8 mouse cellular contexts compared by ENCODE assay signal in the genomic region with DNA sequence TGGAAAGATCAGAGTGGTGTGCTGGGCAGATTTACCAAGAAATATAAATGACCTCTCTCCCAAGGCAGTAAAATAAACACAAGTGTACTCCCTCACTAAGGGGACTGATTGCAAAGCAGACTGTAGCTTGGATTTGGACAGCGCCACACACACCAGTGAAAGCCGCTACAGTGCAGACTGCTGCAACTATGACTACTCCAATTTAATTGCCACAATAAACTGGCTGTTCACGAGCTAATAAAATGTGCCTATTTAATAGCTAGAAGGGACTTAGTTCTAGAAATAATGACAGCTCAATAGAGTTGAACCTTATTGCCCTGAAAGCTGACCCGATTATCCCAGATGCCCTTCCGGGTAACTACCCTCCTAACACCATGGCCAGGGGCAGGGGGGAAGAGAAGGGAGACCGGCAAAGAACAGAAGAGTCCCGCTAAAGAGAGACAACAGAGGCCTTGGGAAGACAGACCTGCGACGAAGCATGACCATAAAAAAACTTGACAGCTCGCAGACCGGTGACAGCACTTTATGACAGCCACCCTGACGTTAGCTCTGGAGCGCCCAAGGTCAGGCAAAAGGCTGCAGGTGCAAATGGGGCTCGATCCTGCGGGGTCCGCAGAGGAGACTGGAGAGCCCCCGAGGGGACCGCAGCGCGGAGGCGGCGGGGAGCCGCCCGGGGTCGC. TPM values are rescaled to one million over a fixed set of nuclear protein-coding genes. Genes with fewer than 3 reads are reported as not detected.
DNase-seq lines count a peak whose midpoint lies in the region; ATAC-seq and TF ChIP-seq lines count a peak whose summit lies in the region.

No protein-coding gene starts in this region.

- H3K27me3 ChIP-seq in heart, embryonic 15.5 days: no peaks in the 10 kb centered on the region
- no peaks in the 10 kb centered on the region for H3K27me3 ChIP-seq in G1E (ENCODE audit: insufficient read depth, low read length)
- H3K27me3 ChIP-seq in forebrain, embryonic 13.5 days: no peaks in the 10 kb centered on the region
- no peaks in the 10 kb centered on the region for H3K27me3 ChIP-seq in liver, embryonic 13.5 days

- H3K4me3 ChIP-seq in heart, embryonic 15.5 days: peak overlapping the region; percentile 74
- peak overlapping the region; percentile 89 for H3K4me3 ChIP-seq in G1E (ENCODE audit: low read depth, low read length)
- H3K4me3 ChIP-seq in forebrain, embryonic 13.5 days: peak overlapping the region; percentile 97
- peak overlapping the region; percentile 90 for H3K4me3 ChIP-seq in liver, embryonic 13.5 days (replicated peaks)

- no peaks in the 10 kb centered on the region for H3K36me3 ChIP-seq in heart, embryonic 15.5 days
- H3K36me3 ChIP-seq in G1E (replicated peaks): peaks cover 65% of the 10 kb centered on the region
- no peaks in the 10 kb centered on the region for H3K36me3 ChIP-seq in forebrain, embryonic 13.5 days (ENCODE audit: poor library complexity, severe bottlenecking)
- peaks cover 4% of the 10 kb centered on the region; the same call in 1 of the 2 replicates for H3K36me3 ChIP-seq in liver, embryonic 13.5 days

- TF ChIP-seq CTCF in G1E (IDR thresholded peaks at IDR 0.05; ENCODE audit: low read depth, low read length): no peak

- peaks cover 33% of the 10 kb centered on the region for H3K4me1 ChIP-seq in heart, embryonic 15.5 days (replicated peaks)
- H3K4me1 ChIP-seq in G1E (ENCODE audit: insufficient read depth, low read depth, low read length): peaks cover 68% of the 10 kb centered on the region
- peaks cover 38% of the 10 kb centered on the region for H3K4me1 ChIP-seq in forebrain, embryonic 13.5 days
- peaks cover 59% of the 10 kb centered on the region for H3K4me1 ChIP-seq in liver, embryonic 13.5 days (replicated peaks)

- 3% methylated on average over 25 of the region's 25 CpGs for WGBS in heart, embryonic 15.5 days
- WGBS in forebrain, embryonic 13.5 days: 11% methylated on average over 16 of the region's 25 CpGs
- WGBS in liver, embryonic 13.5 days (ENCODE audit: insufficient replicate concordance): 3% methylated on average over 25 of the region's 25 CpGs

- intact Hi-C loops in heart, postnatal 25 days (cut with DNase I): no loop called here

- ATAC-seq in heart, embryonic 15.5 days (replicated peaks; ENCODE audit: insufficient number of reproducible peaks, insufficient read depth, low FRiP score, low read depth): no peak; the same call in 1 of the 2 replicates
- ATAC-seq in G1E (ENCODE audit: extremely low read depth, insufficient number of reproducible peaks, low FRiP score, poor library complexity, severe bottlenecking): no peak
- no peak for ATAC-seq in forebrain, embryonic 13.5 days
- ATAC-seq in liver, embryonic 13.5 days (ENCODE audit: low read depth): no peak
- ATAC-seq in megakaryocyte-erythroid progenitor cell, adult 5-6 weeks (replicated peaks; ENCODE audit: low FRiP score, low TSS enrichment, poor library complexity, severe bottlenecking): no peak

- DNase-seq in heart, postnatal 25 days (ENCODE audit: low spot score): no peak
- peak; percentile 16 for DNase-seq in G1E (ENCODE audit: low spot score)
- peak; percentile 42 for DNase-seq in liver, embryonic 13.5 days
- DNase-seq in B cell, adult 2 months: no peak
- DNase-seq in frontal cortex, postnatal 25 days (ENCODE audit: low spot score in 2 of 2): no peak

- peak overlapping the region; percentile 93 for H3K27ac ChIP-seq in heart, embryonic 15.5 days
- peak overlapping the region; percentile 85; the same call in 1 of the 2 replicates for H3K27ac ChIP-seq in forebrain, embryonic 13.5 days
- peak overlapping the region; percentile 77 for H3K27ac ChIP-seq in liver, embryonic 13.5 days

- H3K9me3 ChIP-seq in heart, embryonic 15.5 days (replicated peaks): no peaks in the 10 kb centered on the region
- H3K9me3 ChIP-seq in G1E (replicated peaks): no peaks in the 10 kb centered on the region
- H3K9me3 ChIP-seq in forebrain, embryonic 13.5 days (replicated peaks): no peaks in the 10 kb centered on the region
- H3K9me3 ChIP-seq in liver, embryonic 13.5 days (replicated peaks): no peaks in the 10 kb centered on the region

- H3K9ac ChIP-seq in heart, embryonic 15.5 days: peak overlapping the region; percentile 82
- H3K9ac ChIP-seq in forebrain, embryonic 13.5 days: peak overlapping the region; percentile 95
- peak overlapping the region; percentile 88 for H3K9ac ChIP-seq in liver, embryonic 13.5 days

- H3K4me2 ChIP-seq in heart, embryonic 15.5 days: peak overlapping the region; percentile 66
- peak overlapping the region; percentile 97 for H3K4me2 ChIP-seq in forebrain, embryonic 13.5 days
- peak overlapping the region; percentile 88 for H3K4me2 ChIP-seq in liver, embryonic 13.5 days

RNA-seq across cellular contexts. Expression of gene Zdhhc7, which starts 0.8 kb away (rescaled TPM):
- 30.7 and 38.6 TPM in 2 replicates for polyA plus RNA-seq in heart, embryonic 15.5 days (2015; fragmentation: Nextera tagmentation; extraction: Ambion mirVana)
- total RNA-seq in heart, postnatal 25 days (2021): 10 to 100 TPM; 35.4 to 36.4 TPM
- total RNA-seq in G1E (2014; fragmentation: Nextera tagmentation) (11.0 and 18.3 TPM in 2 replicates), G1E (2017) (23.3 and 25.2 TPM in 2 replicates)
- 23.7 and 24.9 TPM in 2 replicates for polyA plus RNA-seq in G1E (2012)
- 23.4 and 30.6 TPM in 2 replicates for polyA plus RNA-seq in forebrain, embryonic 13.5 days (2015; fragmentation: Nextera tagmentation; extraction: Ambion mirVana)
- polyA plus RNA-seq in liver, embryonic 13.5 days (2015; fragmentation: Nextera tagmentation; extraction: Ambion mirVana): 16.3 and 17.1 TPM in 2 replicates
- 27.4 and 30.4 TPM in 2 replicates for total RNA-seq in megakaryocyte-erythroid progenitor cell, adult 5-6 weeks (2014; fragmentation: Nextera tagmentation)
- 9.2 and 12.9 TPM in 2 replicates for total RNA-seq in megakaryocyte-erythroid progenitor cell, adult 5-6 weeks (2017)

RNA-seq across cellular contexts. Expression of gene 6430548M08Rik, which starts 13.4 kb away (rescaled TPM):
- 6.6 and 8.3 TPM in 2 replicates for polyA plus RNA-seq in heart, embryonic 15.5 days (2015; fragmentation: Nextera tagmentation; extraction: Ambion mirVana)
- total RNA-seq in heart, postnatal 25 days (2021): 10 to 100 TPM; 11.5 to 16.7 TPM
- not detected in 2 replicates for total RNA-seq in G1E (2014; fragmentation: Nextera tagmentation)
- total RNA-seq in G1E (2017): 2.3 and 4.4 TPM in 2 replicates
- 0.05 and 0.07 TPM in 2 replicates for polyA plus RNA-seq in G1E (2012)
- 14.4 and 15.7 TPM in 2 replicates for polyA plus RNA-seq in forebrain, embryonic 13.5 days (2015; fragmentation: Nextera tagmentation; extraction: Ambion mirVana)
- polyA plus RNA-seq in liver, embryonic 13.5 days (2015; fragmentation: Nextera tagmentation; extraction: Ambion mirVana): 1.7 and 1.8 TPM in 2 replicates
- total RNA-seq in megakaryocyte-erythroid progenitor cell, adult 5-6 weeks (2014; fragmentation: Nextera tagmentation): 0.07 TPM in 1 of 2 replicates, not detected in the other
- total RNA-seq in megakaryocyte-erythroid progenitor cell, adult 5-6 weeks (2017): 0.15 and 0.56 TPM in 2 replicates

Comparison
In these comparisons a context has a peak if more than half of its experiments do, and no peak if none do; other contexts are left out.
1. DNase-seq: peak in G1E (single experiment) and liver, embryonic 13.5 days (single experiment); none in heart, postnatal 25 days (single experiment), B cell, adult 2 months (0 of 2) and frontal cortex, postnatal 25 days (0 of 2).
2. Peak in every context shown above with its lines, with median percentiles within 50 percentile points of each other: H3K27ac ChIP-seq, H3K4me2 ChIP-seq, H3K4me3 ChIP-seq and H3K9ac ChIP-seq.